Mouse (Mus musculus): ENCODE measurements around the gene Hsd17b1.
A peak's percentile ranks its signal among the peaks of the same experiment; 100 is the strongest.
"Not testable (repeated sequence)": the region's sequence is repeated elsewhere in the genome, so short reads cannot be mapped to it uniquely, and the experiment has no call there.

Hsd17b1 gene

DNA sequence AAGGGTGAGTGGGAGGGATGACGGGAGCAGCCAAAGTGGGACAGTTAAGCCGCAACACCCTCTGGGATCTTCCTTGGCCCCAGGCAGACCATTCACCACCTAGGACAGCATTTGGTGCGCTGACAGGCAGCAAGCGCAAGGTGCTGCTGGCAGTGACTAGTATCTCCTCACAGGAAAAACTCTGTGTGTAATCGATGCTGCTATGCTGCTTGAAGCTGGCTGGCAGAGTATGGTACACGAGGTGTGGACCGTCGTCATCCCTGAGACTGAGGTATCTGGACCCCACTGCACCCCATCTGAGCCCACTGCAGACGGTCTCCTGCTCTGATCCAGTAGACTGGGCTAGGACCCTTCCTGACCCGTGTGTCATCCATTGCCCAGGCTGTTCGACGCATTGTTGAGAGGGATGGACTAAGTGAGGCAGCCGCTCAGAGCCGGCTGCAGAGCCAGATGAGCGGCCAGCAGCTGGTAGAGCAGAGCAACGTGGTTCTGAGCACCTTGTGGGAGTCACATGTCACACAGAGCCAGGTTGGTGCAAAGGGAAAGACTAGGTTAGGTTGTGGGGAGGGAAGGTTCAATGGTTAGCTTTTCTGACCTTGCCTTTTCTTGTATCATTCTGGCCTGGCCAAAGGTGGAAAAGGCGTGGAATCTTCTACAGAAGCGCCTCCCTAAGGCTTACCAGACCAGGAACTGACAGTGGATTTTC lies 7.6 kb downstream of the Hsd17b1 start:
- no peak for DNase-seq (ENCODE audit: low spot score)

DNA sequence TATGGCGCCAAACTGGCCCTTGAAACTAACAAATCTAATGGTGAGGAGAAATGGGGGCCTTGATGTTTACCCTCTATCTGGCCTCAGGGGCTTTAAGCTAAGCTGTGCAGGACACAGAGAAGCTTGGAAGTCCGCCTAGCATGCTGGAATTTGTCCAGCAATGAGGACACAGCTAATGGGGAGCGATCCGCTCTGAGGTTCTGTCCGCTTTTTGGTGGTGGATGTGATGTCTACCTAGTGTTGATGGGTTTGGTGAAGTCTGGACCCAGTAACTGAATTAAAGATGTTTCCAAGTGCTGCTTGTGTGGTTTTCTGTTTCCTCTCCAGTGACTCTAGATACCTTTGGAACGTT lies 8.1 kb downstream of the Hsd17b1 start:
- no peak for DNase-seq (ENCODE audit: low spot score)

DNA sequence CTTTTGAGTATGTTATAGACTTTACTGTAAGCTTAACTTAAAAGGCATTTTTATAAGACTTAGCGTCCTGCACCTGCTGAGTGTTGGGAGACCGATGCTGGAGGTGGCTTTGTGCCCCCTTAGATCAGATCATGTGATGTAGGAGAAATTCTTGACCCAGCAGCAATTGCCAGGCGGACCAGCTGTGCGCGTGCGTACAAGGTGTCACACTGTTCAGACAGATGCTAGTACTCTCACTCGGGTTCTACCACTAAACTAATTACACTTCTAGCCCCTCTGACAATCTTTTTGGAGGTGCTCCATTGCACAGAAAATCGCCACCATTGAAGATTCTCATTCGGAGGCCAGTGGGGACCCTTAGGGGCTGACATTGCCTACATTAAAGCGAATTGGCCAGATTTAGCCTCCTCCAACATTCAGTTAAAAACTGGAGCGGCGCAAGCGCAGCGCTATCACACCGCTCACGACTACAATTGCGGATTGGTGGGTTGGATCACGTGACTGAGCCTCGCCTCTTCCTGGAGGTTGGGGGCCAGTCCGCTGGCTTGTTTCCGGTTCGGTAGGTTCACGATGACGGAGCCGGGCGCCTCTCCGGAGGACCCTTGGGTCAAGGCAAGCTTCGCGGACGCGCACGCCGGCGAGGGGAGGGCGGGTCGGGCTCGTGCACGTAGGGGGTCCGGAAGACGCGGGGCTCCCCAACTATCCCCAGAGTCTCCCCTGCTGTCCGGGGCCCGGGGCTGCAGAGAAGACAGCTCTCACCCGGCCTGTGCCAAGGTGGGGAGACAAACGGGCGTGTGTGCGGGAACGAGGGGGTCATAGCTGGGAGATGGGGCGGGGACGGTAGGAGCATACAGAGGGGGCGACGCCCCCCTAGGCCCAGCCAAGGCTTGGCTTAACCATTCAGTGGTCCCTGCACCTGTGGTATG lies 8.8 kb downstream of the Hsd17b1 start, which contains the start of gene Mlx:
Mlx (plus strand) TSS at position 522 of the 926 bp plus-strand sequence.
- peak; percentile 90 for DNase-seq (ENCODE audit: low spot score)

DNA sequence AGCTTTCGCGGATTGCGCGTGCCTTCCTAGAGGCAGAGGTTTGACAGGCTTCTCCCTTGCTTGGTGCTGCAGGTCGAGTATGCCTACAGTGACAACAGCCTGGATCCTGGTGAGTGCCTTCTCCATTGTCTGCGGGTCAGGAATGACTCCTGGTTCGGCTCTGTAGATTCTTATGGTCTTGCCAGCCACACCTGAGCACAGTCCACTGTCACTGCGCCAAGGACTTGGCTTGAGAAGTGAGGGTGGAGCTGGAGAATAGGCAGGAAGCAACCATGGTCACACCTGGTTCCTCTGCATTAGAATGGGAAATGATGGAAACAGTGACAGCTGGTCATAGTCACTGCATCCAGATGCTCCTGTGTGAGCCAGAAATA lies 9.5 kb downstream of the Hsd17b1 start:
- no peak for DNase-seq (ENCODE audit: low spot score)

DNA sequence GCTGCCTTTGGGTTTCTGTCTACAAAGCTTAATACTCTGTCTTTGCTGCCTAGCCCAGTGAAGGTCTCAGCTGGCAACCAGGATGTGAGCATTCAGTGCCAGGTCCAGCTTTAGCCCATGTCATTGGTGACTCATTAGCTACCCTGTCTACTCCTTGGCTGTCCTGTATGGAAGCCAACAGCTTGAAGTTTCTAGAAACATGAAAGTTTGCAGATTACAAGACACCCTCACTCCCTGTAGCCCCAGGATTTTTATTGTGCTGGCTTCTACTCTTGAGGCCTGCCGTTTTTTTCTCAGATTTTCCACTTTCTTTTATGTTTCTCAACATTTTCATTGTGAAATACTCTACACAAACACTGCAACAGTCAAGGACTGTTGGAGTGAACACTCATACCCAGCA lies 11.7 kb downstream of the Hsd17b1 start:
- no peak for DNase-seq (ENCODE audit: low spot score)

DNA sequence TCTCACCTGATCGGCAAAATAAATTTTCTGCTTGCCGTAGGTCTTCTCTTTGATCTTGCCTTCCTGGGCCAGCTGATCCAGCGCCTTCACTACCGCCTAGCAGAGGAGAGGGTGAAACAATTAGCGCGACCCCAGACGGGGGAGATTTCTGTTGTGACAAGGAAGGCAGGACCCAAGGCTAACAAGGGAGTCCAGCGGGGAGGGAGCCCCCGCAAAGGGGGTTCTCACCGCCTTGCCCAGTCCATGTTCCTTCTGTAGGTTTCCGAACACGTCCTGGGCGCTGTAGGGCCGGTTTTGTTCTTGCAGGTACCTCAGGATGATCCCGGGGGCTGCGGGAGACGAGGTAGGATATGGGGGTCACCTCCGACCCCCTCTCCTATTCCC lies 16.7 kb downstream of the Hsd17b1 start:
- DNase-seq (ENCODE audit: low spot score) = peak; percentile 32

DNA sequence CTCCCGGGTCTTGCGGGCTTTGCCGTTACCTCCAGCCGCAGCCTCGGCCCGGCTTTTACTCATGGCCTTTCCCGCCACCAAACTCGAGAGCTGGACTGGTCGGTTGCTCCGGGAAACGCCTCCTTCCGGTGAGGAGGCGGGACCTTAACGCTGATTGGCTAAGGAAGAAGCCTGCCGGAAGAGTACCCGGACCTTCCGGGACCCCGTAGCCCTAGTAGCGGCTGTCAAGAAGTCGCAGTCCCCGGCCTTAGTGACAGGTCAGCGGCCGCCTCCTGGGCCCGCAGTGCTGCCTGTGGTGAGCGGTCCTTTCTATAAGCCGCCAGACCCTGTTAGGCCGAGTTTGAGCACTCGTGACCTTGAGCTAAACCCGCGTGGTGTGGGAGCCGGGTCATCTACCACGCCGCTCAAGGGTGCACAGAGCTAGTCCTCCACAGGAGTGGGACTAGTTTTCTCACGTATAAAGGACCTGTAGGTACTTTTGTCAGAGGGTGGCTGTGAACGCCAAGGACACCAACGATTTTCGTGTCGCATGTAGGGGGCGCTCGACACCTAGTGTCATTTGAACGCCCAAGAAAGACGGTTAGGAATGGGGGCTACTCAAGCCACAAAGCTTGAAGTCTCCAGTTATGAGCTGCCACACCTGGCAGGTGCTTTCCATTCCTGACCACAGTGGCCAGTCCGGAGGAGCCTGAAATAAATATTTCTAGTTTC lies 17.3 kb downstream of the Hsd17b1 start, which contains the start of gene Psmc3ip:
Psmc3ip (minus strand) TSS at position 123 of the 711 bp plus-strand sequence.
- DNase-seq (ENCODE audit: low spot score) = peak; percentile 96

DNA sequence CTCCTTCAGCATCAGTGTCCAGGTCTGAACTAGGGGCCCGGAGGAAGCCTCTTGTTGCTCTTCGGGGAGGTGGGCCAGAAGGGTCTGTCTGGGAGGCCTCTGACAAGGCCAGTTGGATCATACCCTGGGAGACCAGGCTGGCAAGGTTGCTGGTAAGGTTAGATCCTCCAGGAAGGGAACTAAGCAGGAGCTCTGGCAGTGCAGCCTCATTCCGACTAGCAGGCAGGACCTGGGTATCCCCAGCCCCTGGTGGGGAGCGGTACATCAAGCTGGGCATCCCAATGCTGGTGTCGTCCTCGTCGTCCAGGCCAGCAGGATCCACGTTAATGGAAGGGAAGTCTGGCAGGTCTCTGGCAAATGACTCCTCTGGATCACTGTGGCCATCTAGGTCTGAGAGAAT lies 20.0 kb downstream of the Hsd17b1 start:
- DNase-seq (ENCODE audit: low spot score) = no peak

DNA sequence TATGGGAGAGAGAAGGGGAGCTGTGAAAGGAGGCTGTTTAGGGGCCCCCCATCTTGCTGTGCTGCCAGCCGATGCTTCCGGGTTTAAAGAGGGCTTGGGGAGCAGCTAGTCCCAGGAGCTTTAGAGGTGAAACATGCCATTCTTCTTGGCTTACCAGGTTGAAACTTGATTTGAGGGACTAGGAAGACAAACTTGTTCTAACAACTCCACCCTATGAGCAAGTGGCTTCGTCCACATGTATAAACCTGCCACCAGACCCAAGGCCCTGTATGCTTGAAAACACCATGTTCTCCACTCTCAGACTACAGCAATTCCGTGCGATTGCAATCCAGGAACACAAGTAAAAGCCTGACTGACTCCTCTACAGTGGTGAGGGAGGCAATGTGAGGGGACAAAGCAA lies 24.8 kb downstream of the Hsd17b1 start:
- no peak for DNase-seq (ENCODE audit: low spot score)

DNA sequence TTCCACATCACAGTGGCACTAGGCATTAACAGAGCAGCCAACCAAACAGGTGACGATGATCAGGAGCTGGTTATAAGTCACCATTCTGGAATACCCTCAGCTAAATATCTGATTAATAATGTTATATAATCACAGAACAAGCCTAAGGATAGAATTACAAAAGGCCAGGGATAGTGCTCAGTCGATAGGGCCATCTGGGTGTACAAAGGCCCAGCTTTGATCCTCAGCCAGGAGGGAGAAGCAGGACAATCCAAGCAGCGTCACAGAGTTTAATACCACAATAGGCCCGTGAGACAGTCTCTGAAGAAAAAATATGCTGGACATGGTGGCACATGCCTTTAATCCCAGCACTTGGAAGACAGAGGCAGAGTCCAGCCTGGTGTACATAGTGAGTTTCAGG lies 31.1 kb downstream of the Hsd17b1 start:
- no peak for DNase-seq (ENCODE audit: low spot score)

DNA sequence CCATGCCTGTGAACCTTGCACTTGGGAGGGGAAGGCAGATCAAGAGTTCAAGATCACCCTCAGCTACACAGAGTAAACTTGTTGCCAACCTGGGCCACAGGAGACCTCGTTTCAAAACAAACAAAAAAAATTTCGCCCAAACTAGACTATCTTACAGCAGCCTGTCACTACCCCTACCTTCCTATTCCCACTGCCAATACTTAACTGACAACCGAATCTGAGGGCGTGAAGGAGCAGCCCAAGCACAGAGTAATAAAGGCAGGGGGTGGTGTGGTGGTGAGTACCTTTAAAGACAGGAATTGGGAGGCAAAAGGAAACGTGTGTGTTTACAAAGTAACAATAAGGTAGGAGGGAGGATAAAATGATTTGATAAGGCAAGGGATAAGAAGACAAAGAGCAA lies 32.5 kb downstream of the Hsd17b1 start:
- DNase-seq (ENCODE audit: low spot score) = no peak

DNA sequence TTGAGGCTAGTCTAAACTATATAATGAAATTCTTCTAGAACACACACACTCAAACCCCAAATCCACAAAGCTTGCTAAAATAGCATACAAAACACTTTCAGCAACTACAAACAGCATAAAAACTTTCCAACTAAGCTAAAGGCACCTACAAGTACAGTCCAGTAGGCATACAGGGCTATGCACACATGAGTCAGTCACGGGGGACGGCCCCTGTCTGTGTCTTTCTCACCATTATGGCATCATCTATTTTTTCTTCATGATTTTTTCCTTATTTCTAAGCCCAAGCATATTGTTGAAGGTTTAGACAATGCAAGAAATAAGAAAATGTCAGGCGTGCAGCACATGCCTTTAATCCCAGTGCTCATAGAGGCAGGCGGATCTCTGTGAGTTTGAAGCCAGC lies 33.0 kb downstream of the Hsd17b1 start:
- no peak for DNase-seq (ENCODE audit: low spot score)

DNA sequence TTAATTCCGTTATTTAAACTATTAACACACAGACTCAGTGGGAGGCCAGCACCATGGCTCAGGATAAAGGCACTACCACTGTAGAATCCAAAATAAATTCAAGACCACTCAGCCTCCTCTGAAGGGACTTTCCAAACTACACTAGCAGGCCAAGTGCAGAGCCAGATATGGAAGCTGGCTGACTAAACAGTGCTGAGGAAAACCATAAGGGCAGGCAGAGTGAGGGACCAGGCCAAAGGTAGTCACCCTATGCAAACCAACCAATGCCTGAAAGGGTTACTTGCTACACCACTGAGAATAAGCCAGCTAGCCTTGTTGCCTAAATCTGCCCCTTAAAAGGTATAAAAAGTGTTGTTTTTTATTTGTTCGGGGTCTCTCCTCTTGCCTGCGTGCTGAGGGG lies 34.0 kb downstream of the Hsd17b1 start:
- DNase-seq (ENCODE audit: low spot score) = no peak

DNA sequence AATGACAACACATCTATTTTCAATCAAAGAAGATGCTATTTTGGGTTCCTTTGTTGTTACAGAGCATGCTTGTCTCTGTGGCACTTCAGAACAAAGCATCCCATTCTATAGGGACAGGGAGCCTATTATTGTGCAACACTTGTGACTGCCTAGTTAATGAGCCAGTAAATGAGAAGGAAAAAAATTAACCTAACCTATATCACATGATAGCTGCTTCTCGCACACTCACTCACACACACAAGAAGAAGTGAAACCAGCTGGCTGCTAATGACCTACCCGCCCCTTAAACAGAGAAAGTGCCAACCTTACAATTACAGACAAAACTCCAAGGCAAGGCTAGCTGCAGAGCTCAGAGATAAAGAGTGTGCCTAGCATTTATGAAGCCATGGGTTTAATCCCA lies 37.4 kb downstream of the Hsd17b1 start:
- no peak for DNase-seq (ENCODE audit: low spot score)

DNA sequence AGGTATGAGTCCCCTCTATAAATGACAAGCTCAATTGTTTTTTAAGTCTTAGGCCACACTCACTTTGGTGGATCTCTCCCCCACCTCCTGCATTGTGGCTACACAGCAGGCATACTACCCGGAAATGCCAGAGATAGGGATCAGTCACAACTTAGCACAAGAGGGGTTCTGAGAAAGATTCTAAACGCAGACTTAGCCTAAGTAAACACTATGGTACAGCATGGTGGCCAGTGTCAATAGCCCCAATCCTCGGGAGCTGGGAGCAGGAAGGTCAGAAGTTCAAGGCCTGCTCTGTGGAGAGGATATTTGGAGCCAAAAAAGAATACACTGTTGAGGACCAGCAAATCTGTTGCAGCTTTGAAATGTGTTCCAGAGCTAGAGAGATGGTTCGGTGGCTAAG lies 39.9 kb downstream of the Hsd17b1 start:
- DNase-seq (ENCODE audit: low spot score) = no peak

DNA sequence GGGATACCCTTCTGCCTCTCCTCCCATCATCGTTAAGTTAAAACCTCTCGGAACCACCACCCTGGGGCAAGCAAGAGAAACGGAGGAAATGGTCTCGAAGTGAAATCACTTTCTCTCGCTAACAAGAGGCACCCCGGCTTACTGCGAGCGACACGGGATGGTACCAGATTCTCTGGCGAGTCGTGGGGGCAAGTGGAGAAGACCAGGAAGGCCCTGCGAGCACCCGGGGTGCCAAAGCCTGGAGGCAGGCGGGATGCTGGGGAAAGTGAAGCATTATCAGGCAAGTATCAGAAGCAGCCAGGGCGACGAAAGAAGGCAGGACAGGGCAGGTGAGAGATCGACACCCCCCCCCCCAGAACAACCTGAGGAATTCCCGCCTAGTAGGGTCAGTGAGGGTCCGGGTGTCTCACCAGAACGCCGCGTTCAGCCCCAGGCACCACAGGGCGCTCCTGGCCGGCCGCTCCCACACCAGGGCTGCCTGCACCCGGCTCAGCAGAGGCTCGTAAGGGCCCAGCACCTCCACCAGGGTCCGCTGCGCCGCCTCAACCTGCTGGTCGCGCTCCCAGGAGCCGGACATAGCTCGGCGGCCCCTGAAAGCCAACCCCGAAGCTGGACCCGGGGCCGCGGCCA lies 41.0 kb downstream of the Hsd17b1 start:
- peak; percentile 49 for DNase-seq (ENCODE audit: low spot score)

DNA sequence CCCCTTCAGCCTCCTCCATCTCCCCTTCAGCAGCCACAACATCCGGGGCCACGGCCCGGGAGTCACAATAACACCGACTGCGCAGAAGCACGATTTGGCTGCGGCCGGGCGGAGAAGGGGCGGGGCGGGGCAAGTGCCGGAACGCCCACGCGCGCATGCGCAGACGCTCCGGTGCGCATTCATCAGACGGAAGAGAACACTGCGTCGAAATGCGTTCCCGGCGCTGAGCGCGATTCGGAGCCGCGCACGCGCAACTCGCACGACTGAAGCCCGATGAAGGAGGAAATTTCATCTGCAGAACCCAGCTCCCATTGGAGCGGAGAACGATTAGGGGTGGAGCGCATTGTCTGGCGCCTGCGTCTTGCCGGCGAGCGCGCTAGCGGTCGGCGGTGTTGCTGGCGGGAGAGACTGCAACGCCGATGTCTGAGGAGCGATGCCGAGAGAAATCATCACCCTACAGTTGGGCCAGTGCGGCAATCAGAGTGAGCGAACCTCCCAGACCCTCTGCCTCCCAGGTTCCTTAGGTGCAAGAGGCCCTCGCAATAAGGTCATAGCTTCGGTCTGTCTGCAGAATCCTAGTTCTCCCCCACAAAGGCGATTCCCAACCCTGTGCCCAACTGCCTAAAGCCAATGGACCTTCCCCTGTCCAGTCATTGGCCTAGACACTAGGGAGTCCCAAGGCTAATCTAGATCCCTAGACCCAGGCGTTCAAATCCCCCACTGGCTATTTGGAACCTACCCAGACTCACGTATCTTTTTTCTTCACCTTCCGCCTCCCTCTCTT lies 41.7 kb downstream of the Hsd17b1 start, which contains the start of the genes Retreg3 and Tubg1:
Retreg3 (minus strand) TSS at position 133 of the 784 bp plus-strand sequence.
Tubg1 (plus strand) TSS at position 178 of the 784 bp plus-strand sequence.
- DNase-seq (ENCODE audit: low spot score) = peak; percentile 99

DNA sequence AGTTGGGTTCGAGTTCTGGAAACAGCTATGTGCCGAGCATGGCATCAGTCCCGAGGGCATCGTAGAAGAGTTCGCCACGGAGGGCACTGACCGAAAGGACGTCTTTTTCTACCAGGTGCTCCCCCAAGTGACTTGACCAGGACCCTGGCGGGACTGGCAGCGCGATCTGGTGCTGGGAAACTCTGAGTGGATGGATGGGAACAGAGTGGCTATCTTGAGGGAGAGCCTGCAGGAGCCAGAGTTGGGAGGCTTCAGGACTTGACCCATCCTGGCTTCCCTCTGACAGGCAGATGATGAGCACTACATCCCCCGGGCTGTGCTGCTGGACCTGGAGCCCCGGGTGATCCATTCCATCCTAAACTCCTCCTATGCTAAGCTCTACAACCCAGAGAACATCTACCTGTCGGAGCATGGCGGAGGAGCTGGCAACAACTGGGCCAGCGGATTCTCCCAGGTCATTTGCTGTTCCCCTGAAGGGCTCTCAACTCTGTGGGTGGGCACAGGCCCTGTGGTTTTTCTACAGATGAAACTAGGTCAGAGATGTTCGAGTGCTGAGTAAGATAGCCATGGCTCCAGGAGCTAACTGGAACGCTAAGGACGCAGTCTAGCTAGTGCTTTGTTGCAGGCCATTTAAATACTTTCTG lies 42.5 kb downstream of the Hsd17b1 start:
- no peak for DNase-seq (ENCODE audit: low spot score)

DNA sequence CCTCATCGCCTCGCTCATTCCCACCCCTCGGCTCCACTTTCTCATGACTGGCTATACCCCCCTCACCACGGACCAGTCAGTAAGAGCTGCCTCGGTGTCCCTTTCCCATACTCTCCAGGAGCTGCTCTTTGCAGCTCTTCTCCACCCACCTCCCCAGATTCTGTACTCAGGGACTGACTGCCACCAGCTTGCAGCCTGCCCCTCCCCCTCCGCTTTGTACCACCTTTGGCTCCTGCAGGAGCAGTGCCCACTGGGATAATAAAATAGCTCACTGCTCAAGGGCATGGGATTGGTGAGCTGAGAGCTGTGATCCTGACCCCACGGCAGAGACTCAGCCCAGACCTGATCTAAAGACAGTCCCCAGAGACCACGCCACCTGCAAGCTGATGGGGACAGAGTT lies 46.3 kb downstream of the Hsd17b1 start:
- not testable (repeated sequence) for DNase-seq (ENCODE audit: low spot score)

DNA sequence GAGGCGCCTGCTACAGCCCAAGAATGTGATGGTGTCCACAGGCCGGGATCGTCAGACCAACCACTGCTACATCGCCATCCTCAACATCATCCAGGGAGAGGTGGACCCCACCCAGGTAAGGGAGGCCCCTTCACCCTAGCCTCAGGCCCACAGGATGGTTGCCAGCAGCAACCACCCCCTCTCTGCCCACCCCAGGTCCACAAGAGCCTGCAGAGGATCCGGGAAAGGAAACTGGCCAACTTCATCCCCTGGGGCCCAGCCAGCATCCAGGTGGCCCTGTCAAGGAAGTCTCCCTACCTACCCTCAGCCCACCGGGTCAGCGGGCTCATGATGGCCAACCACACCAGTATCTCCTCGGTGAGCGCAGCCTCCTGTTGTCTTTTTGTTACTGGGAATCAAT lies 46.8 kb downstream of the Hsd17b1 start:
- DNase-seq (ENCODE audit: low spot score) = not testable (repeated sequence)

DNA sequence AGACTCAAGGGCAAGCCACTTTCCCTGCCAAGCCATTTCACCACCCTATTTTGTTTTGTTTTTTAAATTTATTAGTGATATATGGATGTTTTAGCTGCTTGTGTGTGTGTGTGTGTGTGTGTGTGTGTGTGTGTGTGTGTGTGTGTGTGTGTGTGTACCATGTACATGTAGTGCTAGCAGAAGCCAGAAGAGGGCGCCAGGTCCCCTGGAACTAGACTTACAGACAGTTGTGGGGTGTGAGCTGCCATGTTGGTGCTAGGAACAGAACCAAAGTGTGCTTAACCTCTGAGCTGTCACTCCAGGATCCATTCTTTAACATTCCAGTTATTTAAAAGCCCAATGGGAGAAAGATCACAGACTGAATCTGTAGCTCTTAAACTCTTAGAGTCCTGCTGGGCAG lies 48.9 kb downstream of the Hsd17b1 start:
- DNase-seq (ENCODE audit: low spot score) = no peak
